Mouse (Mus musculus) Muller cell, postnatal 12 days (primary cell): ENCODE results near the gene Smad9.

Experiments used
- DNase-seq: peaks from one replicate; pipeline ENCODE4 v3.0.0-alpha.2; 2015; ENCODE audit errors: inconsistent ontology term

The Smad9 gene

DNA sequence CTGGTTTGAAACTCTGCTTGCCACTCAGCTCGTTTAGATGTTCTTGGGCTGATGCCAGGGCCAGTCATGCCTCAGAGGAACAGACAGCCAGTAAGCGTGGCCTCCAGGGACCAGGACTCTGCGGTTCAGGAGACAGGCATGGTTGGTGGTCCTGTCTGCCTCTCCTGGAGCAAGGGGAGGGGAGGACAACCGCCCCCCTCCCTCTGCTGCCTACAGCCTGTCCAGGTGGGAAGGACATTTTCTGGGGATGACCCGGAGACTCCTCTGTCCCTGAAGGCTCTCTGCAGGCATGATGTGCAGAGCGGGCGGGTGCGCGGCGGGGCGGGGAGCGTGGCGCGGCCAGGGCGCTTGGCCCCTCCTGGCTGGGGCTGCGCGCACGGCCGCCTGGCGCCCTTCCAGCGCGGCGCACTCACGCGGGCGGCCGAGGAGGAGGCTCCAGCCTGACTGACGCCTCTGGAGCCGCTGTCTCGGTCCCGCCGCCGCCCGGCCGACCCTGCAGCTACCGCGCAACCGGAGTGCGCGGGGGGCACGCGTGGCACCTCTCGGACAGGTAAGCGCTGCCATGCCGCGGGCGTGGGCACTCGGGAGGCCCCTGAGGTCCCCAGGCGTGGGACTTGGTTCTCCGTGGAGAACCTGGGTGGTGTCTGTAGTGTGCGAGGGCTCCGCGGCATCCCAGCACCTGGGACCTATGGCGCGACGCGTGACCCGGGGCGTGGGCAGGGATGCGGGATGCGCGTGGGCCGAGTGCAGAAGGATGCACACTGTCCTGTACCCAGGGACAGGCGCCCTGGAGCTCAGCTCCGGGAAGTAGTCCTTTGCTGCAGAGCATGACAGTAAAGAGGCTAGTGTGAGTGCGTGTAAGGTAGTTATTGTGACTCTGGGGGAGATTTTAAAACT lies at the start of gene Smad9:
Smad9 (plus strand) TSS at position 438 of the 897 bp plus-strand sequence.
- peak; percentile 76 for DNase-seq

DNA sequence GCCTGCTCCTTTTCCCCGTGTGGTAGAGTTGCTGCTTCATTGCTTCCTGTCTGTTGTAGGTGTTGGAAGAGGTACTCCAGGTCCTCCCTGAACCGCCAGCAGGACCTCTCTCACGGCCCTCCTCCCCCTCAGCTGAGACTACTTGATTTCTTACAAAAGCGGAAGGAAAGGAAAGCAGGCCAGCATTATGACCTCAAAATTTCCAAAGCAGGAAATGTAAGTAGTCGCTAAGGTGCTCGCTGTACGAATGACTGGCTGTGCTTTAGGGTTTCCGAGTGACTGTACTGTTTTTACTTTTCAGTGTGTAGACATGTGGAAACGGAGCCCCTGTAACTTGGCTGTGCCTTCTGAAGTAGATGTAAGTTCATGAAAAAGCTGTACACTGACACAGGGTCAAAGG lies 46.4 kb upstream of the Smad9 start:
- DNase-seq: no peak

GRCm38 (mm10) chr3:54714253-54714652 lies 41.1 kb upstream of the Smad9 start, which contains the start of gene Gm21958:
TSS of gene Gm21958 (minus strand) at chr3:54714353.
- no peak for DNase-seq

- DNase-seq: peak; percentile 55
Observed at GRCm38 (mm10) chr3:54715461-54715860, 39.9 kb upstream of the Smad9 start.

GRCm38 (mm10) chr3:54717348-54717747 lies 38.0 kb upstream of the Smad9 start:
- no peak for DNase-seq

DNA sequence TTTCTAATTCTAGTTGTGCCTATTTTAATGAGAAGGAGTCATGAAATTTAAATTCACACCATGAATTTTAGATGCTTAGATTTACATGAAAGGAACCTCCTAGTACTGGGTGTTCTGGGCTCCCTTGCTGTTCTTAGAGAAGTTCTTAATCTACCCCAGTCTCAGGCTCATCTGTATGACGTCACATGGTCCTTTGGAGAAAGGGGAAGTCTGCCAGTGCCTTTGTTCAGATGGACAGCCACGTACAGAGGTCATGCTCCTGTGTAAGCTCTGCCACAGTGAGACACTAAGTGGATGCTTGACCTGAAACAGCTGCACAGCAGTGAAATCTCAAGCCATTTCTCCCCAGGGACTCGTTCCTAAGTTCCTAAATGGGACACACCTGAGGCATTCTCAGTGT lies 36.4 kb upstream of the Smad9 start:
- no peak for DNase-seq

- no peak for DNase-seq
Observed at GRCm38 (mm10) chr3:54723741-54724500, 31.5 kb upstream of the Smad9 start.

- DNase-seq: no peak
Observed at GRCm38 (mm10) chr3:54725344-54725743, 30.0 kb upstream of the Smad9 start.

- no peak for DNase-seq
Observed at GRCm38 (mm10) chr3:54727588-54727987, 27.8 kb upstream of the Smad9 start.

DNA sequence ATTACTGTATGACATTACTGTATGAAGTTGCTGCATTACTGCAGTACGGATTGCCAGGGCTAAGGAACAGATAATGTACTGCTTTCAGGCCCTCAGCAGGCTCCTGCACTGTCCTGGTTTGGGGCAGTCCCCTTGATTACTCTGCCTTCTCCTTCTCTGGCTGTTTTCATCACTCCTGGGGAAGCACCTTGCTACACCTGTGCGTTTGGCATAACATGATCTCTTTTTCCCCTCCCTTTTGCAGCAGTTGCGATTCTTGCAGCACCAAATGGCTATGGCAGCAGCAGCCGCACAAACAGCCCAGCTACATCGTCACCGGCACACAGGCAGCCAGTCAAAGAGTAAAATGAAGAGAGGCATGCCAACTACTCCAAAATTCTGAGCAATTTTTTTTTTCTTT lies 27.3 kb upstream of the Smad9 start:
- DNase-seq: no peak

GRCm38 (mm10) chr3:54731626-54732150 lies 23.7 kb upstream of the Smad9 start:
- no peak for DNase-seq

GRCm38 (mm10) chr3:54732371-54732770 lies 23.0 kb upstream of the Smad9 start:
- DNase-seq: no peak

- peak; percentile 95 for DNase-seq
Observed at GRCm38 (mm10) chr3:54734411-54735246, 20.8 kb upstream of the Smad9 start.

- peak; percentile 91 for DNase-seq
Observed at GRCm38 (mm10) chr3:54735247-54736046, 19.9 kb upstream of the Smad9 start, which contains the start of the genes Exosc8 and Alg5. TSS of gene Exosc8 (minus strand) at chr3:54735393. TSS of gene Alg5 (plus strand) at chr3:54735539.

GRCm38 (mm10) chr3:54736101-54736927 lies 19.1 kb upstream of the Smad9 start:
- DNase-seq: no peak

DNA sequence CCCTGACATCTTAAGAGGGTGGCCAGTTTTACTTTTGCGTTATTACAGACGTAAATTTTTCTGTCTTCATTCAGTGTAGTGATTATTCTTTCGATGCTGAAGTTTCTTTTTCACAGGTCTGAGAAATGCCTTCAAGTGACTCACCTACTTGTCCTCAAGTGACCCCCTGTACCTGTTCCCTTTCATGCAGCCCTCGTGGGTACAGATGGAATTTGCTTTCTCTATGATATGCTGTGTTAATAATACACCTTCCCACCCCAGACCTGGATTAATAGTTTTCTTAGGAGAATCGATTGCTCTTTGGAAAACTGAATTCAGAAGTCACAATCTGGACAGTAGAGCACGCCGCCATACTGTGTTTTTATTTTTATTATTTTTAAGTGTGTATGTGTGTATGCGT lies 18.1 kb upstream of the Smad9 start:
- no peak for DNase-seq

- no peak for DNase-seq
Observed at GRCm38 (mm10) chr3:54741965-54742364, 13.4 kb upstream of the Smad9 start.

- DNase-seq: no peak
Observed at GRCm38 (mm10) chr3:54745799-54746198, 9.6 kb upstream of the Smad9 start.

DNA sequence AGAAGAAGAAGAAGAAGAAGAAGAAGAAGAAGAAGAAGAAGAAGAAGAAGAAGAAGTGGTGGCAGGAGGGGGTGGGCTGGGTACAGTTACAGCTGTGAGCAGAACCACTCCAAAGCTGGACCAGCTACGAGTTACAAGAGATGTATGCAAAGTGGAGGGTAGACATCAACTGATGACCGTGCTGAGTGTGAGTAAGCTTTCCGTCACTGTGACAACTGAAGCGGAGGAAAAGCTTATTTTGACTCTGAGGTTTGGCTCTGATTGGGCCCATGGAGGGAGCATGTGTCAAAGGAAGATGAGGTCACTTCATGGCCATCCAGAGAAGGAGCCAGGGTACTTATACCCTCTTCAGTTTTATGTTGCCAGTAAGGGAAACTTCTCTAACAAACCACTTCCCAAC lies 2.0 kb upstream of the Smad9 start:
- DNase-seq: peak; percentile 24

DNA sequence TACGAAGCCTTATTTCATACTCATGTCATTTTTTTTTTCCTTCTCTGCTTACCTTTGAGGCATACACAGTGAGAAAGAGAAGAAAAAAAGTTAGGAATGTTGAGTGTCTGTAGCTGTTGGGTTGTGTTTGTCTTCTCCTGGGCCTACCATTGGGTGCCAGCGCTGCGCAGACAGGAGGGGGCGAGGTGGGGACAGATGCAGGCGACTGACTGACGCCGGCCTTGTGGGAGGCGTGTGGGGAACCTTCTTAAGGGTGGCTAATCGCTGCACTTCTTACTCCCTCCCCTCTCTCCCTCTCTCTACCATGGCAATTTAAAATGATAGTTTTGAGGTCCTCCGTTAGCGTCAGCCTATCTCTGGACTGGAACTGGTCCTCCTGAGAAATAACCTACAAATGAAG lies 676 bp downstream of the Smad9 start:
- DNase-seq: peak; percentile 54
